Mouse (Mus musculus) urinary bladder, adult 18-20 months (tissue): ENCODE measurements around the gene Plxnb1.
A peak's percentile ranks its signal among the peaks of the same experiment; 100 is the strongest.

ENCODE experiments used
- DNase-seq, 2 experiments: peaks; one replicate each; pipeline ENCODE4 v3.0.0; 2022; ENCODE audit warnings: low spot score in 2 of 2, mixed read lengths in 2 of 2

Plxnb1 gene

GRCm38 (mm10) chr9:109095137-109095982 is at the start of gene Plxnb1:
Plxnb1 (plus strand) TSS chr9:109095389.
- peak in 1 of 2 experiments; percentile 70 for DNase-seq

- no peak for DNase-seq
Observed at GRCm38 (mm10) chr9:109046306-109046705, 48.9 kb upstream of the Plxnb1 start.

DNA sequence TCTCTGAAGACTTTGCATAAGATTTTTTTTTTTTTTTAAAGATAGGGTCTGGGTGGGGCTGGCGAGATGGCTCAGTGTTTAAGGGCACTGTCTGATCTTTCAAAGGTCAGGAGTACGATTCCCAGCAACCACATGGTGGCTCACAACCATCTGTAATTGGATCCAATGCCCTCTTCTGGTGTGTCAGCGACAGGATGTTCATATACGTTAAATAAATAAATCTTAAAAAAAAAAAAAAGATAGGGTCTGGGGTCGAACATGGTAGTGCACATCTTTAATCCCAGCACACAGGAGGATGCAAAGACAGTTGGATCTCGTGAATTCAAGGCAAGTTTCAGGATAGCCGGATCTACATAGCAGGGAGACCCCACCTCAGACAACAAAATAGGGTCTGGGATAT is 45.9 kb upstream of the Plxnb1 start:
- DNase-seq = no peak

- no peak for DNase-seq
Observed at GRCm38 (mm10) chr9:109049996-109050673, 45.1 kb upstream of the Plxnb1 start.

GRCm38 (mm10) chr9:109050674-109050997 is 44.6 kb upstream of the Plxnb1 start:
- DNase-seq = no peak

DNA sequence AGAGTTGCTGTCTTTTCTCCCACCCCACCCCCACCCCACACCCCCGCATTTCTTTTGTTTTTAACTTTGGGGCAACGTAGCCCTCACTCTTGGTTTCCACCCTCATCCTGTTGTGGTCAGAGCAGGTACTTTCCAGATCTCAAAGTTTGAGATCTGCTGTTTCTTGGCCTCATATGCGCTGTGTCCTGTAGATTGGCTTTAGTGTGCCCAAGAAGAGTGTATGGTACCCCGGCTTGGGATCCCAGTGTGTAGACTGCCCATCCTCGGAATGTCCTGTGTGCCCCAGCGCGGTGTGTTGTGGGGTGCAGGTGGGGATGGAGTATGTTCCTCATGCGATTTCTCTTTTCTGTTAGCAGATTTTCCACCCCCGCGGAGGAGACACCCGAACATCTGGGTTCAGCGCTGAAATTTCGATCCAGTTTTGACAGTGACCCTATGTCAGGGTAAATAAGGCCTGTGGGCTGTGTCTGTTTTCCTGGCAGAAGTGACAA is 44.1 kb upstream of the Plxnb1 start:
- no peak for DNase-seq

DNA sequence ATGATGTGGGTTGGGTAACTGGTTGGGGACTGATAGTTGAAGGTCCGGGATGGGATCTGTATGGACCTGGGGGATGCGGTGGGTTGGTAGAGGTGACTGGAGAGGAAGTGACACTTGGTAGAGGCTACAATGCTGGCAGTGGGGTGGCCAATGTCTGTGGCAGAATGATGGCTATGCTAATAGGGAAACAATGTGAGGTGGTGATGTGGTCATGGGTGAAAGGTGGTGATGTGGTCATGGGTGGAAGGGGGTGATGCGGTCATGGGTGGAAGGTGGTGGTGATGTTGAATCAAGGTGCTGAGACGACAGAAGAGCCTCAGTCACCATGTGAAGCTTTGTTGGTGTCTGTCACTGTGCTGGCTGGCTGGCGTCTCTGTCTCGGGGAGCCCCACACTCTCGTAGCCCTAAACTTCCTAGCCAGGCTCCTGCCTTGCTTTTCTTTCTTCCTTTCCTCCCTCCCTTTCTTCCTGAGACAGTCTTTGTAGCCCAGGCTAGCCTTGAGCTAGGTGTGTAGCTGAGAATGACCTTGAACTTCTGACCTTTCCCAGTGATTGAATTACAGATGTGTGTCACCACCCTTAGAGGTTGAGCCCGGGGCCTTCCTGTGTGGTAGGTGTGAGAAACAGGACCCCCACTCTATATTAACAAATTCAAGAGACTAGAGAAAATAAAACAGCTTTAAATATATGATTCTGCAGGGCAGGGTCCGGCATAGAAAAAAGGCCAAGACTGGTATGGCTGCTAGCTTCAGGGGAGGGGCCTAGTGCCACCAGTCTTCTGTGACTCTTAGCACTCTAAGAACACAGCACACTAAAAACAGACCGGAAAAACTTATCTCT is 43.3 kb upstream of the Plxnb1 start:
- DNase-seq = no peak

- no peak for DNase-seq
Observed at GRCm38 (mm10) chr9:109052490-109053260, 42.5 kb upstream of the Plxnb1 start.

GRCm38 (mm10) chr9:109053366-109053765 is 41.8 kb upstream of the Plxnb1 start:
- DNase-seq = no peak

- no peak for DNase-seq
Observed at GRCm38 (mm10) chr9:109053851-109054250, 41.3 kb upstream of the Plxnb1 start.

GRCm38 (mm10) chr9:109054712-109055111 is 40.5 kb upstream of the Plxnb1 start:
- DNase-seq = peak in 1 of 2 experiments; percentile 65

DNA sequence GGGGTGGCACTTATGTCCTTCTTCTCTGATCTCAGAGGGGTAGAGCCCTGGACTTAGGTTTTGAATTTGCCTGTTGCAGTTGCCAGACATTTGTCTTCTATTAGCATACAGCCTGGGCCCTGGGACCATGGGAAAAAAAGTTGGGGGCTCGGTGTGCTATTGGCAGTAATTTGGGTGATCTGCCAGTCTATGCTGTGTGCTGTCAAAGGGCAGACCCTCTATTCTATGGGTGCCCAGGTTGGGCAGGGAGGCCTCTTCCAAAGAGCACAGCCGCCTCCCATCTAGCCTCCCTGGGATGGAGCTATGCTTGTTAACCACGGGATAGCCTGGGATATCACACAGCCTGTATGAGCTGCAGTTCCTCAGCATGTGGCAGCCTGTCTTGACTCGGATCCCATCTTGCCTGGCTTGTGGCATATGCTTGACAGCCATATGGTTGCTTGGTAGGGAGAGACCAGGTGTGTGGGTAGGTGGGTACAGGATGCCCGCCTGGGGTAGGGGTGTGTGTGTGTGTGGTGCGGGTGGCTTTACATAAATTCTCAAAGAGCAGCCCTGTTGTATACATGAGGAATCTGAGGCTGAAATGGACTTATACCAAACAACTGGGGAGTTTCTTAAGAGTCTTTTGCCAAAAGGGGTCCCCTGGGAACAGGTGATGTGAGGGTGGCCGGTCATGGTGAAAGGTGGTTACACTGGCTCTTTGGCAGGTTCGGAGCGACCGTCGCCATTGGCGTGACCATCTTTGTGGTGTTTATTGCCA is 39.7 kb upstream of the Plxnb1 start:
- DNase-seq = no peak

GRCm38 (mm10) chr9:109056081-109056690 is 39.0 kb upstream of the Plxnb1 start:
- DNase-seq = no peak

DNA sequence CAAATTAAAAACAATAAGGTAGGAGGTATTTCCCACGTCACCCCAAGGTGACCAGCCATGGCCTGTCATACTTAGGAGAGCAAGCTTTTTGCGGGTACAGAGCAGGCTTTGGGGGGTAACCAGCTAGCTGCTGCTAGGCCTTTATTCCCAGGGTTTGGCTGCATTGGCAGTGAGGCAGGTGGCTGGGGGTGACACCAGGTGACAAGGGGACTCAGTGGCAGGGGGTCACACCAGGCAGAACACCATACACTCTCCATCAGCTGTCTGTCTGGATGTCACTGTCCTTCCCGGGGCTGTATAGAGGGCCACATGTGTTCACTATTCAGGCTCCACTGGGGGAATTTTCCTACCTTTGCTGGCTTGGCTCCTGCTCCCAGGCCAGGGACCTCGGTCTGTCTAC is 38.3 kb upstream of the Plxnb1 start:
- DNase-seq = no peak

GRCm38 (mm10) chr9:109057543-109057942 is 37.6 kb upstream of the Plxnb1 start:
- DNase-seq = no peak

- DNase-seq = no peak
Observed at GRCm38 (mm10) chr9:109058006-109058765, 37.0 kb upstream of the Plxnb1 start.

DNA sequence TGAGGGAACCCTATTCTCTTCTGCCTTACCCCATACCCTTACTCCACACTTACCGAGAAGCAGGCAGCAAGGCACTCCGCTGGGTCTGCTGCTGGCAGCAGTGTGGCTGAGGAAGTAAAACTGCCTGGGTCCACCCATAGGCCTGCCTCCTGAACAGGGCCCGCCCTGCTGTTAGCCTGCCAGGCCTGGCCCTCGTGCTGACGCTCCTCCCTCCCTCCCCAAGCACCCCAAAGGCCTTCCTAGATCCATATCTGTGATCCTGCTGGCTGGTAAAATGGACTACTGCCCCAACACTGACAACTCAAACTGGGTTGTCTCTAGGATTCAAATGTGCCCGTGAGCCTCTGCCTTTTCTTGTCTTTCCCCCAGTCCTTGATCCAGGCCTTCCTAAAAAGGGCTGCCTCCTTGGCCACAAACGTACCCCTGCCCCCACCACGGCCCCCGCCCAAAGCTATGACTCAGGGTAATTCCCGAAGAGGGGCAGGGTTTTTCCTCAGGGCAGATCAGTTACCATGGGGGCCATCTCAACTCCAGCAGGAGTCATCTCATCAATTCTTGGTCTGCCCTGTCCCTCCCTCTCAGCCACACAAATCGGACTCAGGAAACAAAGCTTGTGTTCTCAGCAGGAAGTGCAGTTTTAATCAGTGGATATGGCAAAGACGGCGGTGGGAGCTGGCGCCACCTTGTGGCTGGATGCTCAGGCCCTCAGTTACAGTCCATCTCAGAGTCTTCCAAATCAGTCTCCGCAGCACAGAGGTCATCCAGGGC is 35.9 kb upstream of the Plxnb1 start, which contains the start of gene Trex1:
Gene Trex1 (minus strand): TSS at position 599 of the 768 bp plus-strand sequence.
- peak; percentile 77 to 90 for DNase-seq

DNA sequence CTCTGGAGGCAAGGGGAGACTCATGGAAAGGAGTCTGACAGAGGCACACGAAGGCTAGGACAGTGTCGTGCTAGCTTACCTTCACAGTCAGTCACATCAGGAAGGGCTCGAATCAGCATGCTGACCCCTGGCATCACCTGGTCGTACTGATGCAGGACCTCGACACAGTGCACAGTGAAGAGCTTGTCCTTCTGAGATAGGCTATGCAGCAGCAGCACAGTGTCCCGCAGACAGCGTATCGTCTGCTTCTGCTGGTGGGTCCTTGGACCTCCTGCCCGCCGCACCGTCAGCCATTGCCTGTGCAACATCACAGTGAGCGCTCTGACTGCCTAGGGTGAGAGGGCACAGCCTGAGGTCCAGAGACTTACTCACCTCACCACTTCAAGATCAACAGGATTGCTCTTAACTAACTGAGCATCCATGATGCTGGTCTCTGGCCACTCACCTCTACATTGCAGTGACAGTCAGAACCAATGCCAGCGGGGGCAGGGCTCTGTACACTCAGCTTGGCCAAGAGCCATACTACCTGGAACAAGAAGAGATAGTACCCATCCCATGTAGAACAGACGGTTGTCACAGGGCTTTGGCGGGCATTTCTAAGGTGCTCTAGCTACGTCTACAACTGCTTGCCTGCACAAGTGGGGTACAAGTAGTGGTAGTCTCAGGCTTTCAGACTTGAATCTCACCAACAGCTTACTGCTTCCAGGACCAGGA is 34.8 kb upstream of the Plxnb1 start:
- no peak for DNase-seq
